Mouse (Mus musculus): ENCODE measurements around the gene Kcnh1. TPM values are rescaled to one million over a fixed set of nuclear protein-coding genes. Genes with fewer than 3 reads are reported as not detected.

Gene Kcnh1
- total RNA-seq (2023), result 0.21 TPM

GRCm38 (mm10) chr1:192190508-192191321, at the start of gene Kcnh1:
Kcnh1 (plus strand) TSS chr1:192190774.

Other genes starting within 250 kb of the Kcnh1 start
- gene Rd3, start 213.4 kb upstream of the Kcnh1 start, total RNA-seq (2023), result 0.24 TPM
- 113 TPM for gene Traf5, start 98.2 kb upstream of the Kcnh1 start, total RNA-seq (2023)
- gene Rcor3, start 52.7 kb upstream of the Kcnh1 start, total RNA-seq (2023), result 23.5 TPM

Data from CD4-positive naive resting alpha-beta T cell, adult 57 days (primary cell).